Mouse (Mus musculus): Measurements from ENCODE around the gene Dvl3. TPM values are rescaled to one million over a fixed set of nuclear protein-coding genes. Genes with fewer than 3 reads are reported as not detected.

The Dvl3 gene
- total and polyA plus RNA-seq, 2 experiments = 2.5 to 15.0 TPM

DNA sequence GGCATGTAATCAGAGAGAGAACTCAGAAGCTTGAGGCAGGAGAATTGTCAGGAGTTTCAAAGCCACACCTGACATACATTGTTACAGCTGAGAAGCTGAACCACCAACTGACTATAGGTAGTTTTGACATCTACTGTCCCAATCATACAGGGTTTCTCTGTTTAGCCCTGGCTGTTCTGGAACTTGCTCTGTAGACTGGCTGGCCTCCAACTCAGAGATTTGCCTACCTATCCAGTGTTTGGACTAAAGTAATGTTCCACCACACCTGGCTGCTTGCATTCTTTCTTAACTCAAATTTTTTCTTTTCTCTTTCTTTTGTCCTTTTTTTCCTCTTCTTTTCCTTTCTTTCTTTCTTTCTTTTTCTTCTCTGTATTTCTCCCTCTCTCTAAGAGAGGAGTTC is 750 bp upstream of the Dvl3 start:
- Histone ChIP-seq H3K27ac (replicated peaks; ENCODE audit: insufficient read depth, low read depth, low read length) (peak overlapping the region; percentile 95), H3K4me3 (ENCODE audit: insufficient read depth, low read depth, low read length) (peak overlapping the region; percentile 97)

GRCm38 (mm10) chr16:20517216-20517615 is 434 bp downstream of the Dvl3 start:
- under 1% methylated on average over 26 of the region's 26 CpGs for WGBS
- peak overlapping the region; percentile 99 for H3K4me3 ChIP-seq (ENCODE audit: insufficient read depth, low read depth, low read length)
- no peak for TF ChIP-seq POLR2A (IDR thresholded peaks at IDR 0.05; ENCODE audit: extremely low read depth, insufficient read depth, low read length)
- no peak for TF ChIP-seq CTCF (IDR thresholded peaks at IDR 0.05; ENCODE audit: low read depth, low read length)
- DNase-seq (ENCODE audit: extremely low read depth, low read depth, low spot score) = peak; percentile 23
- H3K27ac ChIP-seq (replicated peaks; ENCODE audit: insufficient read depth, low read depth, low read length) = peak overlapping the region; percentile 81
- H3K79me2 ChIP-seq (ENCODE audit: control insufficient read depth, insufficient read depth, low read length) = peaks cover 20% of the 10 kb centered on the region; the same call in 1 of the 2 replicates
- H3K4me1 ChIP-seq (ENCODE audit: control insufficient read depth, insufficient read depth, low read length) = peaks cover 4% of the 10 kb centered on the region; the same call in 1 of the 2 replicates
- H3K27me3 ChIP-seq (ENCODE audit: control insufficient read depth, insufficient read depth, low read length) = no peaks in the 10 kb centered on the region
- H3K36me3 ChIP-seq (ENCODE audit: control insufficient read depth, insufficient read depth, low read length) = no peaks in the 10 kb centered on the region
- peak overlapping the region; percentile 98 for H3K9ac ChIP-seq (ENCODE audit: low read depth, low read length)

More for the DNA sequence above, 750 bp upstream of the Dvl3 start:
- DNase-seq (ENCODE audit: extremely low read depth, low read depth, low spot score) = peak; percentile 70
- TF ChIP-seq POLR2A (IDR thresholded peaks at IDR 0.05; ENCODE audit: extremely low read depth, insufficient read depth, low read length) (no peak), CTCF (IDR thresholded peaks at IDR 0.05; ENCODE audit: low read depth, low read length) (no peak)
- peaks cover 5% of the 10 kb centered on the region for H3K36me3 ChIP-seq (ENCODE audit: control insufficient read depth, insufficient read depth, low read length)
- H3K27me3 ChIP-seq (ENCODE audit: control insufficient read depth, insufficient read depth, low read length) = no peaks in the 10 kb centered on the region
- H3K9ac ChIP-seq (ENCODE audit: low read depth, low read length) = peak overlapping the region; percentile 96; the same call in 1 of the 2 replicates
- peaks cover 20% of the 10 kb centered on the region; the same call in 1 of the 2 replicates for H3K79me2 ChIP-seq (ENCODE audit: control insufficient read depth, insufficient read depth, low read length)
- H3K4me1 ChIP-seq (ENCODE audit: control insufficient read depth, insufficient read depth, low read length) = peaks cover 4% of the 10 kb centered on the region; the same call in 1 of the 2 replicates

GRCm38 (mm10) chr16:20517701-20518374 is 1.1 kb downstream of the Dvl3 start:
- no peaks in the 10 kb centered on the region for H3K27me3 ChIP-seq (ENCODE audit: control insufficient read depth, insufficient read depth, low read length)
- H3K27ac ChIP-seq (replicated peaks; ENCODE audit: insufficient read depth, low read depth, low read length) = no peak overlapping the region
- peak overlapping the region; percentile 98 for H3K9ac ChIP-seq (ENCODE audit: low read depth, low read length)
- peaks cover 4% of the 10 kb centered on the region; the same call in 1 of the 2 replicates for H3K4me1 ChIP-seq (ENCODE audit: control insufficient read depth, insufficient read depth, low read length)
- H3K79me2 ChIP-seq (ENCODE audit: control insufficient read depth, insufficient read depth, low read length) = peaks cover 20% of the 10 kb centered on the region; the same call in 1 of the 2 replicates
- H3K36me3 ChIP-seq (ENCODE audit: control insufficient read depth, insufficient read depth, low read length) = no peaks in the 10 kb centered on the region
- peak; percentile 33 for DNase-seq (ENCODE audit: extremely low read depth, low read depth, low spot score)
- TF ChIP-seq POLR2A (IDR thresholded peaks at IDR 0.05; ENCODE audit: extremely low read depth, insufficient read depth, low read length) (no peak), CTCF (IDR thresholded peaks at IDR 0.05; ENCODE audit: low read depth, low read length) (no peak)
- WGBS = 2% methylated on average over 6 of the region's 6 CpGs
- H3K4me3 ChIP-seq (ENCODE audit: insufficient read depth, low read depth, low read length) = peak overlapping the region; percentile 99

DNA sequence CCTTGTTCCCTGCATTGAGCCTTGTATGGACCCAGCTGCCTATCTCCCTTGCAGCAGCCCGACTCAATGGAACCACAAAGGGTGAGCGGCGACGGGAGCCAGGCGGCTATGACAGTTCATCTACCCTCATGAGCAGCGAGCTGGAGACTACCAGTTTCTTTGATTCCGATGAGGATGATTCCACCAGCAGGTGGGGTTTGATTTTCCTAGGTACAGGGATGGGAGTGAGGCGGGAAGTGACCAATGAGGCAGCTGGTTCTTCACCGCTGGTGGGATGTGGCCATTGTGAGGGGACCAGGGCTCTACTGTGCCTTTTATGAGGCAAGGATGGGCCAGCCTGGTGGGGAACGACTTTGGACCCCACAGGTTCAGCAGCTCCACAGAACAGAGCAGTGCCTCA is 7.1 kb downstream of the Dvl3 start:
- H3K79me2 ChIP-seq (ENCODE audit: control insufficient read depth, insufficient read depth, low read length) = peaks cover 6% of the 10 kb centered on the region; the same call in 1 of the 2 replicates
- H3K27ac ChIP-seq (replicated peaks; ENCODE audit: insufficient read depth, low read depth, low read length) = no peak overlapping the region
- peaks cover 23% of the 10 kb centered on the region for H3K36me3 ChIP-seq (ENCODE audit: control insufficient read depth, insufficient read depth, low read length)
- no peak for DNase-seq (ENCODE audit: extremely low read depth, low read depth, low spot score)
- H3K4me3 ChIP-seq (ENCODE audit: insufficient read depth, low read depth, low read length) = no peak overlapping the region
- 93% methylated on average over 10 of the region's 10 CpGs for WGBS
- TF ChIP-seq CTCF (IDR thresholded peaks at IDR 0.05; ENCODE audit: low read depth, low read length) = no peak
- H3K27me3 ChIP-seq (ENCODE audit: control insufficient read depth, insufficient read depth, low read length) = no peaks in the 10 kb centered on the region
- H3K4me1 ChIP-seq (ENCODE audit: control insufficient read depth, insufficient read depth, low read length) = no peaks in the 10 kb centered on the region
- no peak overlapping the region for H3K9ac ChIP-seq (ENCODE audit: low read depth, low read length)

DNA sequence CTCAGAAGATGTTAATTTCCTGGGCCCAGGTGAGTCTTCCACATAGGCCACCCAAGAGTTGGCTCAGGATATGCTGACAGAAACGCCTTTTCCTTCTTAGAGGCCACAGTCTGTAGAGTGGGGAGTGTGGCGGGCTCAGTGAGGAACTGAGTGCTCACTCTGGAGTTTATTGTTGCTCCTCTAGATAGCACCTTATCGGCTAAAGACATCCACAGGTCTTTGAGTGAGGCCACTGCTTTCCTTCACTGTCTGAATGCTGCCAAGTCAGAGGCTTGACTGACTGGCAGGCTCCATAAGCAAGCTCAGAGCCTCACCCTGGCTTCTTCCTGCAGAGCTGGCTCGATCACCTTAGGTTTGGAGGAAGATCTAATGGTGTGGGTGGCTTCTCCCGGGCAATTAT is 12.0 kb downstream of the Dvl3 start:
- no peak for DNase-seq (ENCODE audit: extremely low read depth, low read depth, low spot score)
- Histone ChIP-seq H3K27me3 (ENCODE audit: control insufficient read depth, insufficient read depth, low read length) (no peaks in the 10 kb centered on the region), H3K27ac (replicated peaks; ENCODE audit: insufficient read depth, low read depth, low read length) (no peak overlapping the region), H3K4me3 (ENCODE audit: insufficient read depth, low read depth, low read length) (no peak overlapping the region), H3K4me1 (ENCODE audit: control insufficient read depth, insufficient read depth, low read length) (no peaks in the 10 kb centered on the region), H3K9ac (ENCODE audit: low read depth, low read length) (no peak overlapping the region), H3K79me2 (ENCODE audit: control insufficient read depth, insufficient read depth, low read length) (no peaks in the 10 kb centered on the region), H3K36me3 (ENCODE audit: control insufficient read depth, insufficient read depth, low read length) (peaks cover 33% of the 10 kb centered on the region)
- WGBS = 94% methylated on average over 5 of the region's 5 CpGs
- no peak for TF ChIP-seq CTCF (IDR thresholded peaks at IDR 0.05; ENCODE audit: low read depth, low read length)
- no peak for TF ChIP-seq POLR2A (IDR thresholded peaks at IDR 0.05; ENCODE audit: extremely low read depth, insufficient read depth, low read length)

DNA sequence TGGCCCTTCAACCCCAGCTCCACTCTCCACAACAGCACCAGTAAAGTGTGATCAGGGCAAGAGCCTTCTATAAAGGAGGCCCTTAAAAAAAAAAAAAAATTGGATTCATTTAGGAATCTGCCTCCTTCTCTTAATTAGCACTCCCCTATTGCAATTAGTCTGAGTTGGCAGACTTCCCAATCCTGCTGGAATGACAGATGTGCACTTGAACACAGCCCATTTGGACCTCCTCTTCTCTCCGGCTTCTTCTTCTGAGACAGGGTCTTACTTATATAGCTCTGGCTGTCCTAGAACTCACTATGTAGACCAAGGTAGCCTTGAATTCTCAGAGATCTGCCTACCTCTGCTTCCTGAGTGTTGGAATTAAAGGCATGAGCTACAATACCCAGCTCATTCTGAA is 12.6 kb downstream of the Dvl3 start:
- no peak for DNase-seq (ENCODE audit: extremely low read depth, low read depth, low spot score)
- H3K4me3 ChIP-seq (ENCODE audit: insufficient read depth, low read depth, low read length) = no peak overlapping the region
- peaks cover 31% of the 10 kb centered on the region for H3K36me3 ChIP-seq (ENCODE audit: control insufficient read depth, insufficient read depth, low read length)
- TF ChIP-seq POLR2A (IDR thresholded peaks at IDR 0.05; ENCODE audit: extremely low read depth, insufficient read depth, low read length) (no peak), CTCF (IDR thresholded peaks at IDR 0.05; ENCODE audit: low read depth, low read length) (no peak)
- no peak overlapping the region for H3K27ac ChIP-seq (replicated peaks; ENCODE audit: insufficient read depth, low read depth, low read length)
- H3K9ac ChIP-seq (ENCODE audit: low read depth, low read length) = no peak overlapping the region
- H3K79me2 ChIP-seq (ENCODE audit: control insufficient read depth, insufficient read depth, low read length) = no peaks in the 10 kb centered on the region
- H3K27me3 ChIP-seq (ENCODE audit: control insufficient read depth, insufficient read depth, low read length) = no peaks in the 10 kb centered on the region
- no peaks in the 10 kb centered on the region for H3K4me1 ChIP-seq (ENCODE audit: control insufficient read depth, insufficient read depth, low read length)
- WGBS = 86% methylated on average over 1 of the region's 1 CpGs

Data from liver, adult 2 months (tissue).